Mouse (Mus musculus): Measurements from ENCODE around the gene Zmiz1.

- TF ChIP-seq CTCF (IDR thresholded peaks at IDR 0.05; ENCODE audit: low read depth, low read length): no peak
- TF ChIP-seq POLR2A (IDR thresholded peaks at IDR 0.05; ENCODE audit: insufficient read depth, low read length): no peak
These were observed 60.7 kb downstream of the Zmiz1 start for GRCm38 (mm10) chr14:25519656-25520055.
